Mouse (Mus musculus) heart, adult 11 months (tissue): ENCODE measurements around the gene Nomo1.

ENCODE experiments used
- DNase-seq: peaks from one replicate; pipeline ENCODE4 v3.0.0; 2022

Gene Nomo1

DNA sequence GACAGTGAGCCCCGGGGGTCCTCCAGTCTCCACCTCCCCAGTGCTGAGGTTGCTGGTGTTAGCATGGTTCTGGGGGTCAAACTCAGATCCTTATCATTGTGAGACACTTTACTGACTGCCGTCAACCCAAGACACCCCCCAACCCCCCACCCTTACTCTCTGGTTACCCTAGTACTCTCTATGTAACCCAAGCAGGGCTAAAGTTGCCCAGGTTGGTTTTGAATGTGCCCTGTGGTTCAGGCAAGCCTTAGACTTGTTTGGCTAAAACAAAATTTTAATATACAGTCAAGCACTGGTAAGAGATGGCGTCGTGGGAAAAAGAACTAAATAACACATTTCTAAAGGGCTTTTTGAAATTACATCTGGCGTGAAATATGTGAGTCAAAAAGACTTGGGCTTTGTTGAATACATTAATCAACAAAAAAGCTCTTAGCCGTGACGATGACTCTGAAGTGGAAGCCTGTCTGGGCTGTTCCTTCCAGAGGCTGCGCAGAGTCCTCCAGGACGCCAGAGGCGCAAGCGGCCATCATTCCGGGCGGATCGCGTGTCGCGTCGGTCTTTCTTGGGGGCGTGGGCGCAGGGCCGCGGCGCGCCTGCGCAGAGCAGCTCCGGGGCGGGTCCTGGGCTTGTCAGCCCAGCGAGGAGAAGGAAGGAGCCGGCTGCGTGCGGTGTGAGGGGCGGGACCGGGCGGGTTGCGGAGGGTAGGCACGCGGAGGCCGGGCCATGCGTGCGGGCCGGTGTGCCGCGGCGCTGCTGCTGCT lies at the start of gene Nomo1:
Nomo1 (plus strand) TSS at position 590 of the 761 bp plus-strand sequence.
- DNase-seq, result peak; percentile 99

DNA sequence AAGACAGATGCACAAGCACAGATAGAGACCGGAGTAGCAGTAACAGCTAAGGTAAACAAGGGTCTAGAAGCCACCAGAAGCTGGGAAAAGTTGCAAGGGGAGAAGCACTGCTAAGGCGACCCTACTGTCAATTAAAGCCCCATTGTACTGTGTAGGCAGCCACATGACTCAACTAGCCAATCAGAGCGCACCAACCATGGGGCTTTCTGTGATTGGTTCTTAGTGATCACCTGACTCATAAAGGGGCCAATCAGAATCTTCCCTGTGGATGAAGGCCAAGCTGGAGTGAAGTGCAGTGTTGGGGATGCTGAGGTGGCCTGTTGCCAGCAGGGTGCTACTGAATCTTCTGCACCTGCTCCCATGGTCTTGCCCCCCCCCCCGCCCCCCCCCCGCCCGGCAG lies 46.6 kb upstream of the Nomo1 start:
- no peak for DNase-seq

DNA sequence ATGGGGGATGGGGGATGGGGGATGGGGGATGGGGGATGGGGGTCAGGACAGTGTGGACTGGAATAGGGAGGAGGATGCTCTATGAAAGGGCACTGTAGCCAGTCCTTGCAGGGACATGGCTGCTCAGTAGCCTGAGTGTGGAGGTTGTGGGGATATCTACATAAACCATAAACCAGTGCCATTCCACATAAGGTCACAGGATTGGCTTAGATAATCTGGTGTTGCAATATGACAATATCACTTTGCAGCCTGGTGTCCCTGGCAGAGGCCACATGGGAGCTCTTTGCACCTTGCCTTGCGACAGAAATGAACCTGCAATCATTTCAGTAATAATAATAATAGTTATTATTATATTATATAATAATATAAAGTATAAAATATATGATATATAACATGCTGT lies 45.2 kb upstream of the Nomo1 start:
- no peak for DNase-seq

DNA sequence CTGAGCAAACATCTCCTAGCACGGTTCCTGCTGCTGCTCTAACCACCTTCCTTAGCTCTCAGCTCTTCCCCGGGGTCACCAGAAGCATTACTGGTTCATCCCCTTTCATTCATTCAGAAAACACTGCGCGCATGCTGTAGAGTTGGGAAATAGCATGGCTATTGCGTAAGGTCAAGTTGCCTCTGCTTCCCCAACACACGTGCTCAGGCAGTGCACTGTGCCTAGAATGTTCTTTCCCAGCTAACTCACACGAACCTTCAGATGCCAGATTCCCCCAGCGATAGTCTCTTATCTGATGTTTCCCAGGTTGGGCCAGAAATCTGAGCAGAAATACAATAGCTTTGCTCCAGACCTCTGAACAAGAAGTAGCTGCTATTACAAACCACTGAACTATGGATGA lies 41.0 kb upstream of the Nomo1 start:
- DNase-seq, result no peak

DNA sequence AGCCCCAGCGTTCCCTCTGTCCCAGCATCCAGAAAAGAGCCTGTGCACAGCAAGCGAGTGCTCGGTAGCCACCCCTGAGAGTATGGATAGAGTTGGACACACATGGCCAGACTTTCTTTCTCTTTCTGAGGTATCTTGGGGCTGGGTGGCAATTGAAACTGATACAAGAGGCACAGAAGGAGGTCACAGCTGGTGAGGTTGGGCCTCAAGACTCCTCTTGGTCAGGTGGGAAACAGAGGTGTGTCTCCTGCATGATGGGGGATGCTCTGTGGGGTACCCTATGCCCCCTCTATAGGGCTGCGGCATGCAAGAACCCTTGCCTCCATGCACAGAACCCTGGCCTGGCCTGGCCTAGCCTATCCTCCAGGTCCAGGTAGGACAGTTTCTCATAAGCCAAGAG lies 32.9 kb upstream of the Nomo1 start:
- no peak for DNase-seq

DNA sequence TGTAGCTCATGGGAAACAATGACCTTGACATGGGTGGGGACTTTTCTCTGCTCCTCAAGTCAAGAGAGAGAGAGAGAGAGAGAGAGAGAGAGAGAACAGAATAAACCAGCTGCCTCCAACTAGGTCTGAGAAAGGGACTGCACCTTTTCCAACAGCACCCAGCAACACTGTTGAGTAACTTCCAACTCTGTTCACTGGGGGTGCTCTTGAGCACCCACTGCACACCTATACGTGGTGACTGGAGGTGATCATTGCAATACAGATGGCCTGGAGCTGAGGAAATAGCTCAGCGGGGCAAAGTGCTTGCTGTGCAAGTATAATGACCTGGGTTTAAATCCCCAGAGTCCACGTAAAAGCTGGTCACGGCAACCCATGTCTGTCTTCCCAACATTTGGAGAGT lies 30.8 kb upstream of the Nomo1 start:
- DNase-seq, result no peak

DNA sequence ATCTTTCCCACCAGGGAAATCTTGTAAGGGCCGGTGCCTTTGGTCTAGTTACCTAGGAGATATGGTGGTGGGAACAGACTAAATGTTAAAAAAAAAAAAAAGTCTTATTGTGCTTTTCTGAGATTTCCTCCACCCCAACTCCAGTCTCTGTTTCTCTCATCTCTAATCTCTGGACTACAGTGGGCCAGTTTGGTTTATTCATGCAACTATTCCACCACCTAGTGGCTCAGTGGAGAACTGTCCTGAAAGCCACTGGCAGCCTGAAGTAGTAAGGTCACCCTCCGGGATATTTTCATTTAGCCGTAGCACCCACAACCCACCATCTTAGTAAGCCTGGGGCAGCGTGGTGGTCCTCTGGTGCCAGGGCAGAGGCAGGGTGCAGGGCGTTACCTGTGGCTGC lies 23.9 kb upstream of the Nomo1 start:
- DNase-seq, result peak; percentile 91

DNA sequence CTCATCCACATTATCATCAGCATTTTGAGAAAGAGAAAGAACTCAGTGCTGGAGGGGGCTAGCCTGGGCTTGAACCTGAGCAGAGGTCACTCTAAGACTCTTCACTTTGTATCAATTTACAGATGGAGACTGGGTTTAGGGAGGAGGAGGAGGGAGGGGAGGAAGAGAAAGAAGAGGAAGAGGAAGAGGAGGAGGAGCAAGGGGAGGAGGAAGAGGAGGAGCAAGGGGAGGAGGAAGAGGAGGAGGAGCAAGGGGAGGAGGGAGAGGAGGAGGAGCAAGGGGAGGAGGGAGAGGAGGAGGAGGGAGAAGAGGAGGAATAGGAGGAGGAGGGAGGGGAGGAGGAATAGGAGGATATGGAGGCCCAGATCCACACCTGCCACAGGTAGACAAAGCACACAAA lies 21.4 kb upstream of the Nomo1 start:
- DNase-seq, result no peak

DNA sequence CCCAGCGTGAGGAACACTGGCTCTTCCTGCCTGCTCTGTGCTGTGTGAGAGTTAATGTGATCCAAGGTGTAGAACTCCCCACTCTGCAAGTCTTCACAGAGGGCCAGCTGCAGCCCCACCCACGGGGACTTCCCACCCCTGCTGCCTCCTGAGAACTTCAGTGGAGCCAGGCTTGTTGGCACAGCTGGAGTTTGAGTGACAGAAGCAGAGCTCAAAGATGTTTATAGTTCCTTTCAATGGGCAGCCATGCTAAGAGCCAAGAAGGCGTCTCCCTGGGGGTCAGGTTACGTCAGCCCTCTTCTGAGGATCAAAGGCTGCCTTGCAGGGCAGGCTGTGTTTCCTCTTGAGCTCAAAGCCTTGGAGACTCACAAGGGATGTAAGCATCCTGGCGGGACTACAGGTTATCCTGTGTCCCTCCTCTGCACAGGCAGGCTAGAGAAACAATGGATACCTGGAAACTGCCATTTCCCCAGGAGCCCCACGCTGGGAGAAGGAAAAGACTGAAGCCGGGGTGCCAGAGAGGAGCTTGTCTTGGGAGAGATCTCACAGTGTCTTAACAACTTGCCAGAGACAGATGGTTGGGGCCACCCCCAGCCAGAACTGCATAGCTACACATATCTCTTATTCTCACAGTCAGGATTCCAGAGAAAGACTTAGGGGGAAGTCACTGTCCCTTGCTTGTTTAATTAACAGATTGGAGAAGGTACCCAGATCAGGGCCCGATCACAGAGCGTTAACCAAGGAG lies 20.1 kb upstream of the Nomo1 start:
- DNase-seq, result peak; percentile 89

DNA sequence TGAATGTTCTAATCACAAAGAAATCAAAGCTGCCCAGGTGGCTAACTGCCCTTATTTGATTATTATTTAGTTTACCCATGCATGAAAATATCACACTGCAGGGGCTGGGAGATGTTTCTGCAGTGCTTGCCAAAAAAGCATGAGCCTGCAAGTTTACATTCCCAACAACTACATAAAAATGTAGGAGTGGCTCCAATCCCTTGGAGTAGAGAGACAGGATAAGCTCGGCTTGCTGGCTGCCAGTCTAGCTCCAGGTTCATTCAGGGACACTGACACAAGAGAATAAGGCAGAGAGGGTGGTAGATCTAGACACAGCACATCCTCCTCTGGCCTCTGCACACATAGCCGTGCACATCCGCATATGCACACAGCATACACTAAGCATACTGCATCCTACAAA lies 13.9 kb upstream of the Nomo1 start:
- no peak for DNase-seq

DNA sequence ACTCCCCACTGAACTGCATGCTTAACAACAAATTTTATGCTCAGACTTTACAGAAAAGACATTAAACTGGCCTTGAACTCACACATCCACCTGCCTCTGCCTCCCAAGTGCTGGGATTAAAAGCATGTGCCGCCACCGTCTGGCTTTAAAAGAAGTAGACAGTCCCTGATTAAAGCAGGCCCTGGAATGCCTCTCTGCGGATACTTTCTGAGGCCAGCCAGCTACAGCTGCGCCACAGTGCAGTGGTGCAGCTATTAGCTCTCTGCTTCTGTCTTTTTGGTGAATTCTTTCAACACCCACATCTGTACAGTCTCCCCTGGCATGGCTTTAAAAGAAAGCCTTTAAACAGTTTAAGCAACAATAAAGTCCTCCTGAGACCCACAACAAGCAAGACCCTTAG lies 11.5 kb upstream of the Nomo1 start:
- no peak for DNase-seq

DNA sequence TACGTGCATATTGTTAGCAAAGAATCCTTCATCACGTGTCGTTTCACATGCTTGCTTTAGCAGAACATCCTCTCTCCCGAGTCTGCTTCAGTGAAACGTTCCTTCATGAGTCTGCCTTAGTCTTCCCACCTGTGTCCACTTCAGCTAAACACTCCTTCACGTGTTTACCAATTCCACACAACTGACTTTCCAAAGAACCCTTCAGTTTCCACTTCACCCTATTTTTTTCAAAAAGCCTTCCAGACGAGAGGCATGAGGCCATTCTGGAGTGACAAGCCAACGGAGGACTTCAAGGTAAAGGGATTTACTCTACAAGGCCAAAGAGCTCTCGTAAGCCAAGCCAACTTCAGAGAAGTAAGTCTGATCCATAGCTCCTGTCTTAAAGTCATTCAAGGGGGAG lies 8.1 kb upstream of the Nomo1 start:
- no peak for DNase-seq

DNA sequence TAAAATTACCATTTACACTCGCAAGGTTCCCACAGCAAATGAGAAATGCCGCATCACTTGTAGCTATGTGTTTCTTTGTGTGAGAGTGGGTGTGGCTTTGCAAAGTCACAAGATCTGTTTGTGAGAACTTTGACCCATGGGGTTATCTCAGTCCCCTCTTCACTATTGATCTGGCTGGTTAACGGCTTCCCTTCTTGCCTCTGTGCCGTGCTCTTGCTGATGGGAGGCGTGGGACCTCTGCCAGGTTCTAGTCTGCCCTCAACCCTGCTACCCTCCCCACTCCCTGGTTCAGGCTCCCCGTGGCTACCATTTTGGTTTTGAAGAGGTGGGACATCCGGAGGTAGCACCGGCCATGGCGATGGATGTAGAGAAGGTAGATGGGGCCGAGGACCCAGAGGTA lies 4.8 kb upstream of the Nomo1 start:
- no peak for DNase-seq

DNA sequence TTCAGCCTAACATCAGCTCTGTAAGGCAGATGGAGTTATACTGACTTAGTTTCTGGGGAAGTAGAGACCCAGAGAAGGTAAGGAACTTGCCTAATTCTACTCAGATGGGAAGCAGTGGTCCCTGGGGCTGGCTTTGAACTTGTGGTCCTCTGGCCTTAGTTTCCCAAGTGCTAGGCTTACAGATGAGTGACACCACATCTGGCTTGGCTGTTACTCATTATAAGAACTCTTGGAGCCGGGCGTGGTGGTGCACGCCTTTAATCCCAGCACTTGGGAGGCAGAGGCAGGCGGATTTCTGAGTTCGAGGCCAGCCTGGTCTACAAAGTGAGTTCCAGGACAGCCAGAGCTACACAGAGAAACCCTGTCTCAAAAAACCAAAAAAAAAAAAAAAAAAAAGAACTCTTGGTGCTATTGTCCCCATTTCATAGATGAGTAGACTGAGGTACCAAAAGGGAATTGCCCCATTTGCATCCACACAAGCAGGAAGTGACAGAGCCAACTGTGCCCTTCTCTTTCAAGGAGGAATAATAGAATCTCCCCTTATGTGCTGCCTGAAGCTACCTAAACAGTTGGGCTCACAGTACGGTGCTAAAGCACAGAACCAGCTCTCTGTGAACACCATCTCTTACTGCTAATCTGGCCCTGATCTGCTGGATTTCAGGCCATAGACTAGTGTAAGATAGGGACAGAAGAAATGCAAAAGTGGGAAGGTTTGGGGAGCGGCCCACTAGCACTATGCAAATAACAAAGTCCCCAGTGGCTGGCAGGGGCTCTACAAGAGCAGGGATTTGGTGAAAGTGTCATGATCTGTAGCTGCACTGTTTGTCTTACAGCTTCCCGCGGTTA lies 4.0 kb upstream of the Nomo1 start:
- DNase-seq, result no peak

DNA sequence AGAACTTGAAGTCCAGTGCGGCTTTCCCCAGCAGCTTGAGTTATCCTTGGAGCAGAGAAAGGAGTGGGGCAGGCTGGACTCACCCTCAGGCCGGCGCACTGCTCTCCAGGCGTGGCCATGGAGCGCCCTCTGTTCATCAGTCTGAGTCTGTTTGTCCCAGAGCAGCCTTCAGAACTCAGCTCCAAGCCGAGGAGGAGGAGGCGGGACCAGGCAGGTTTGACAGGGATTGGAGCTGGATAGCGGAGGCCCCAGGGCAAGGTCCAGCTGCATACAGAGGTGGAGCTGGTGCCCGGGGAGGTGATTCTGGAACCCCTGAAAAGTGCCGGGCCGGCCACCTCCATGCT lies 3.4 kb upstream of the Nomo1 start, which contains the start of gene Abcc6:
Abcc6 (minus strand) TSS at position 158 of the 344 bp plus-strand sequence.
- DNase-seq, result no peak

DNA sequence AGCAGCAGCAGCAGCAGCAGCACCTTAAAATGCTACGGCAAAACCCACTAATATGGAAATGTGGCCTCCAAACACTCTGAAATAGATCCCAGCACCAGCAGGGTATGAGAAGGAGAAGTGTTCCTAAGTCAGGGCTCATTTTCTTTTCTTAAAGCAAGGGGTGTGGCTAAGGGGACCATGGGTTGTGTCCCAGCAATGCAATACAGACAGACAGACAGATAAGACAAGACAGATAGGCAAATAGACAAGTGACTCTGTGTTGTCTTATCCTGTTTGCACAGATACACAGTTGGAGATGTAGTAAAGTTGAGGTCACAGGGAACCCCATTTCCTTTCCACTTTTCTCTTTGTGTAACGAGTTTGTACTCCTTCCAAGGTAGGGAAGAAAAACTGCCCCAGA lies 2.4 kb upstream of the Nomo1 start:
- no peak for DNase-seq

DNA sequence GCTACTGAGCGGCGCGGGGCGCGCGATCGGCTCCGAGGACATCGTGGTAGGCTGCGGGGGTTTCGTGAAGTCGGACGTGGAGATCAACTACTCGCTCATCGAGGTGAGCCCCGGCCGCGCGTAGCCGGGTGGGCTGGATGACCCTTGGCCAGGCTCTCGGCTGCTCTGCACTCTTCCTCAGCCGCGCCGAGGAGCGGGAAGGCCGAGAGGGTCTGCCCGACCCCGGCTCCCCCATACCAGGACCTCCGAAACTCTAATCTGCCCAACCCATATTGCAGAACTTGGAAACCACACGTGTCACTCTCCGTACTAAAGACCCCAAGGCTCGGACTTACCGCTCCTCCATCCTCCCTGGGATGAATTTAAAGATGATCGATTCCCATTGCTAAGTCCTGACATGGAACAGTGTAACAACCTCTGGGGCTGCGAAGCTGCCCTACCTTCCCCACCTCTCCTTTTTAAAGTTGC lies 406 bp downstream of the Nomo1 start:
- DNase-seq, result no peak

DNA sequence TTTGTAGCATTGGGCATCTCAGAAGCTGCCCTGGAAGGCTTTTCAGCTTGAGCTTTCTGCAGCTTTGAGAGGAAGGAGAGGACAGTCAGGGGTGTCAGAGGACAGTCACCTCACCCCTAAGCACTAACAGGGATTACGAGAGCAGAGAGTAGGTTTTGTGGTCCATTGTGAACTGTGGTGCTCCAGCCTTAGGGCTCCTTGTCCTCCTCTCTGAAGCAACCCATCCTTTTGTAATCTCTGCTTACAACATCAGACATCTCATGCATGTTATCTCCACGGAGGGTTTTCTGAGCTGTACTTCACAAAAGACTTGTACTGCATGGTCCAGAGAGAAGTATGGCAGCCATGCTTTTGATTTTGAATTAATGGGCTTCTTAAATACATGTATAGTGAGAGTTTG lies 1.5 kb downstream of the Nomo1 start:
- DNase-seq, result no peak

DNA sequence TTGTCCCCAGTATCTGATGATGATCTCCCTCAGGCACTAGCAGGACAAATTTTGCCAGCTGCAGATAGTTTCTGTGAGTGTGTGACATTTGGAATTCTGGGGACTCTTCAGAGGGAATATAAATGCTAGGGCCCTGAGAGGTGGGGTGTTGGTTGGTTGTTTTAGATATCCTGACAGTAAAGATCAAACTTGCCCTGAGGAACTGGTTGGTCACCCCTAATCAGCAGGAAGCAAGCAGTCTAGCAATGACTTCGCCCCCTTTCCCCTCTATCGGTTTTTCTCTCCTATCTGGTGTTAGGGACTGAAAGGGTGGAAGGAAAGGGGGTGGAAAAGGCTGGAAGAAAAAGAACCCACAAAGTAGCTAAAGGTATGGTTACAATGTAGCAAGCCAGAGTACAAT lies 2.0 kb downstream of the Nomo1 start:
- no peak for DNase-seq

DNA sequence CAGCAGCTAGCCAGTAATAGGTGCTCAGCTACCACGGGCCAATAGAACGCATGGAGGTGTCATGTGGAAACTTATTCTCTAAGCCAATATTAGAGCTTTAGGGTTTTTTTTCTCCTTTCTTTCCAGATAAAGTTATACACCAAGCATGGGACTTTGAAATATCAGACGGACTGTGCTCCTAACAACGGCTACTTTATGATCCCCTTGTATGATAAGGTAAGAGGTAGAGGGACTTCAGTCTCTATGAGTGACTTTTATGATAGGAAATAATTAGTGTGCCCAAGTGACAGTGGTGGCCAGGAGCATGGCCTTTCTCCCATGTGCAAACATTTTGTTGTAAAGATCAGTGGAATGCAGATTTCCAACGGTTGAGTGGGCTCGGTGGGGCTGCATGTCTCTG lies 3.9 kb downstream of the Nomo1 start:
- no peak for DNase-seq

DNA sequence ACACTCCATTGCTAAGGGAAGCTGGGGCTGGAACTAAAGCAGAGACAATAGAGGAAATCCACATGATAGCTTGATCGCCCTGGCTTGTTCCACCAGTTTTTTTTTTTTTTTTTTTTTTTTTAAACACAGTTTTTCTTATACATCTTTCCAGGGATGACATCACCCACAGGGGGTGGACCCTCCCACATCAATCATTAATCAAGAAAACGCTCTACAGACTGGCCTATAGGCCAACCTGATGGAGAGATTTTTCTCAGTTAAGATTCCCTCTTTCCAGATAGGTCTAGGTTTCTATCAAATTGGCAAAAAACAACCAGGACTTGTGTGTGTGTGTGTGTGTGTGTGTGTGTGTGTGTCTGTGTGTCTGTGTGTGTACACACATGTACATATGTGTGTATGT lies 6.4 kb downstream of the Nomo1 start:
- DNase-seq, result no peak

DNA sequence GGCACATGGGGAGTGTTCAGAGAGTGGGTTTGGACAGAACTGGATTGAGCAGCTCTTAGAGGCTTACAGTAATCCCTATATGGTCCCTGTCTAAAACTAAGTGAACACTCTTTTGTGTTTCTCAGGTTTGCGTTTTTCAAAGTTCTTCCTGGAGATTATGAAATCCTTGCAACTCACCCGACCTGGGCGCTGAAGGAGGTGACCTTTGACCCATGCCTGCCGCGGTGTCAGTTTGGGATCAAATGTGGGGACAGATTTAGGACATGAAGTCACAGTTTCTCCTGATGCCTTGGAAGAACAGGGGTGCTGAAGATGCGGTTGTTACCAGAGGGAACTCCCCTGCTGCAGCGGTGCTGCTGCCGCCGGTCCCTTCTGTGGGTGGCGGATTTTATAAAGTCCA lies 10.6 kb downstream of the Nomo1 start:
- DNase-seq, result no peak

DNA sequence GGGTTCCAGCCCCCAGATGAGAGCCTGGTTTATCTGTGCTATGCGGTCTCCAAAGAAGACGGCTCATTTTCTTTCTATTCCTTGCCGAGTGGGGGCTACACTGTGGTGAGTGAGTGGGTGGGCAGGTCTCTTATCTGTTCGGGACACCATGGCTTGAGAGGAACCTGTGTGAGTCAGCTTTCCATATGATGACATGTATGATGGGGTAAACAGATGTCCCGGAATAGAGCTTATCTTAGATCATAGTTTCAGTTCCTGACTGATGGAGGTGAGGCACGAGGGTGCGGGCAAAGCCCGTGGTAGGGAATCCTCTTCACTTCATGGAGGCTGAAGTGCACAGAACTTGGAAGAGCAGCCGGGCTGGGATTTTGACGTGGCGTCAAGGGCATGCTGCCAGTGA lies 12.4 kb downstream of the Nomo1 start:
- no peak for DNase-seq
